Mouse (Mus musculus) midbrain, embryonic 15.5 days (tissue): ENCODE measurements around the gene Enox1. TPM values are rescaled to one million over a fixed set of nuclear protein-coding genes. Genes with fewer than 3 reads are reported as not detected.

Source experiments
- ATAC-seq: fragments of 200-750 bp; cut with Nextera tagmentation; replicated peaks from 2 replicates; pipeline ENCODE4 v1.8.0; 2017; ENCODE audit warnings: moderate TSS enrichment
- H3K27ac ChIP-seq: fragments of 300-500 bp; sonication (generic); 2 replicates; pipeline ENCODE4 v1.5.1; 2015; ENCODE audit warnings: mild to moderate bottlenecking, inconsistent platforms
- H3K27me3 ChIP-seq: fragments of 300-500 bp; sonication (generic); replicated peaks from 2 replicates; pipeline ENCODE4 v1.6.1; 2015; ENCODE audit warnings: inconsistent platforms
- H3K36me3 ChIP-seq: fragments of 300-500 bp; sonication (generic); replicated peaks from 2 replicates; pipeline ENCODE4 v1.6.1; 2015; ENCODE audit warnings: inconsistent platforms
- H3K4me1 ChIP-seq: fragments of 300-500 bp; sonication (generic); 2 replicates; pipeline ENCODE4 v1.6.1; 2015; ENCODE audit warnings: inconsistent platforms
- H3K4me2 ChIP-seq: fragments of 300-500 bp; sonication (generic); 2 replicates; pipeline ENCODE4 v1.6.1; 2015; ENCODE audit warnings: inconsistent platforms, mild to moderate bottlenecking, moderate library complexity
- H3K4me3 ChIP-seq: fragments of 300-500 bp; sonication (generic); 2 replicates; pipeline ENCODE4 v1.5.1; 2015; ENCODE audit warnings: mild to moderate bottlenecking, inconsistent platforms
- H3K9ac ChIP-seq: fragments of 300-500 bp; sonication (generic); 2 replicates; pipeline ENCODE4 v1.6.1; 2015; ENCODE audit warnings: mild to moderate bottlenecking, inconsistent platforms
- H3K9me3 ChIP-seq: fragments of 300-500 bp; sonication (generic); 2 replicates; pipeline ENCODE4 v1.6.1; 2016; ENCODE audit warnings: inconsistent platforms
- WGBS: fragments of 180-500 bp; shearing (Covaris S2); methylation state at CpG from one replicate; pipeline ENCODE4 v1.1.7; 2015; ENCODE audit warnings: mixed read lengths; 5-methylcytosine and 5-hydroxymethylcytosine counted together
- polyA plus RNA-seq: library from polyadenylated mRNA; unstranded; fragments of >200 nt; fragmentation: Nextera tagmentation; extraction: Ambion mirVana; gene quantifications from 2 replicates; pipeline ENCODE4 v1.2.1, GENCODE M21; 2015

Enox1 gene
- polyA plus RNA-seq, 1 experiment from 2014 or later = 47.6 TPM

DNA sequence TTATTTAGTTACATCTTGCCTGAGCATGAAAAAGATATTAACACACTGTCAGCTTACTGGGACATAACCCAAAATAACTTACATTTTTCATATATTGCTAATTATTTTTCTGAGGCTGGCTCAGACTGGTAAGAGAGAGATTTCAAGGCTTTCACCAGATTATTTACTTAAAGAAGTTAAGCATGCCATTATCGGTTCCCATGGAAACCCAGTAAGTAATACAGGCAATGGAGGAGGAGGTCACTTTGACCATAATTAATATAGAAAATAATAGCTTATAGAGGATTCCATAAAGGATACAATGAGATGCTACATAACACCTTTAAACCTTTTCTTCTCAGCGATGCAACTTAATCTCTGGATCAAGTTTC, 476.6 kb downstream of the Enox1 start:
- H3K36me3 ChIP-seq = no peaks in the 10 kb centered on the region
- H3K4me1 ChIP-seq = peaks cover 19% of the 10 kb centered on the region; the same call in 1 of the 2 replicates
- H3K4me3 ChIP-seq = no peak overlapping the region
- no peak overlapping the region for H3K4me2 ChIP-seq
- H3K27ac ChIP-seq = peak overlapping the region; percentile 8; the same call in 1 of the 2 replicates
- H3K27me3 ChIP-seq = no peaks in the 10 kb centered on the region
- ATAC-seq = no peak
- H3K9me3 ChIP-seq = no peaks in the 10 kb centered on the region
- H3K9ac ChIP-seq = no peak overlapping the region
- 39% methylated on average over 2 of the region's 2 CpGs for whole genome bisulfite sequencing

DNA sequence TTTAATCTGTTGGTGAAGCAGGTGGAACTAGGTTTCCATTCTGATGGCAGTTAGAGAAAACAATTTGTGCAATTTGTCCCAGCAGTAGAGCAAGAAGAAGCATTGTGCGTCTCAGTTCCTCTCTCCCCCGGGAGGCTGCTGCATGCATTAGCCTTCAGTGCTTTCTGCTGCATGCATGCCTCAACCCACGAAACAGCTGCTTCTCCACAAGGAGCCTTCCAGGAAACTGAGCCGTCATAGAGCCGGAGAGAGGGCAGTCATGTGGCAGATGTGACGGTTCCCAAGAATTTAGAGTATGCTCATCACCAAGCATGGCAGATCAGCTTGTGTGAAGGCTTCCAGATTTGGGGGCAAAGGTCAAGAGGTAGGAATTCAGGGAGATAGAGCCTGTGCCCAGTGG, 480.4 kb downstream of the Enox1 start:
- H3K36me3 ChIP-seq = no peaks in the 10 kb centered on the region
- H3K27ac ChIP-seq = no peak overlapping the region
- WGBS = 12% methylated on average over 6 of the region's 6 CpGs

DNA sequence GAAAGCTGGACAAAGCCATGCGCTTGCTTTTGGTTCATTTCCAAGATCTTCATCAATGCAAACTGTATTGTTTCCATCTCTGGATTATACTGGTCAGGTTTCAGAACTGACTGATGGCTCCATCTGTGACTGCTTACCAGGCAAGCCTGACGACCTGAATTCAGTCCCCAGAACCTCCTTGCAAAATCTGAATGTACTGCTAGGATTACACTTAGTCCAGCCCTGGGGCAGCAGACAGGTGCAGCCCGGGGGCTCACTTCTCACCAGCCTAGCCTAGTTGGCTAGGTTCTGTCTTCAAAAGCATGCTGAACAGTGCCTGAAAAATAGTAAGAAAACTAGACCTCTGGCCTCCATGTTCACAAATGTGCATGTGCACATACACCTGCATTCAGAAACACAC, 481.6 kb downstream of the Enox1 start:
- Histone ChIP-seq H3K4me2 (no peak overlapping the region), H3K9ac (no peak overlapping the region), H3K36me3 (no peaks in the 10 kb centered on the region), H3K4me3 (no peak overlapping the region), H3K27me3 (no peaks in the 10 kb centered on the region), H3K4me1 (peaks cover 13% of the 10 kb centered on the region; the same call in 1 of the 2 replicates), H3K9me3 (no peaks in the 10 kb centered on the region), H3K27ac (no peak overlapping the region)
- WGBS = 73% methylated on average over 3 of the region's 3 CpGs
- ATAC-seq = no peak

More for the DNA sequence above, 480.4 kb downstream of the Enox1 start:
- H3K4me1 ChIP-seq = peaks cover 22% of the 10 kb centered on the region; the same call in 1 of the 2 replicates
- no peak overlapping the region for H3K4me3 ChIP-seq
- no peaks in the 10 kb centered on the region for H3K9me3 ChIP-seq
- H3K27me3 ChIP-seq = no peaks in the 10 kb centered on the region
- ATAC-seq = no peak
- H3K4me2 ChIP-seq = no peak overlapping the region
- H3K9ac ChIP-seq = no peak overlapping the region

DNA sequence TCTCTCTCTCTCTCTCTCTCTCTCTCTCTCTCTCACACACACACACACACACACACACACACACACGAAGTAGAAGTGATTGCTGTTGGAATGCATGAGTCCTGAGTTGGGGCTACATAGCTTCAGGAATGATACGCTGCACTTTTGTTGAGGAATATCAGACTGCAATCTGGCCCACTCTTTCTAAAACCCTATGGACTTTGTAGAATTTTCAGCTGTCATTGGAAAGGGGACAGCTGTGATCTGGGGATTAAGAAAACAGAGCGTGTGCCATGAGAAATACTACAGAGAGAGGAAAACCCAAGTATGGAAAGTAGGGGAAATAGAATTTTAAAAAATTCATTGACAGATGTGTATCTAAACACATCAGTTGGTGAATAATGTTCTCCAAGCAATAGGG, 482.1 kb downstream of the Enox1 start:
- H3K9ac ChIP-seq = no peak overlapping the region
- H3K27me3 ChIP-seq = no peaks in the 10 kb centered on the region
- no peak for ATAC-seq
- no peak overlapping the region for H3K4me2 ChIP-seq
- no peak overlapping the region for H3K27ac ChIP-seq
- no peak overlapping the region for H3K4me3 ChIP-seq
- H3K9me3 ChIP-seq = no peaks in the 10 kb centered on the region
- H3K4me1 ChIP-seq = peaks cover 9% of the 10 kb centered on the region; the same call in 1 of the 2 replicates
- WGBS = 64% methylated on average over 3 of the region's 3 CpGs
- H3K36me3 ChIP-seq = no peaks in the 10 kb centered on the region

DNA sequence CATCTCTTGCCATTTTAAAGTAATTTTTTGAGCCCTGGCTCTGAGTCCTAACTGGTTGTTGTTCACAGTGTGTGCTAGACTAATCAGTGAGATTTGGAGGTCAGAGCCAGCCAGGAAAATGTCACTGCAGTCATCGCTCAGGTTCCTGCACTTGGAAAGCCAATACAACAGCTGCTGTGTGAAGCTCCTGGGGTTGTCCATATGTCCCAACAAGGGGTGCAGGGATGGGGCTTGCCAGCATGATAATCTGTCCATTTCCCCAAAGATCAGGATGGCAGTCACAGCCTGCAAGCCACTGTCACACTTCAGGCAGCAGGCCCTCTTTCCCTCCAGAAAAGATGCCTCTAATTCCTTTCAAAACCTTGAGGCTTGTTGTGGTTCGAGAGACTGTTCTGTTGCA, 483.0 kb downstream of the Enox1 start:
- H3K4me3 ChIP-seq = no peak overlapping the region
- WGBS = 65% methylated on average over 2 of the region's 2 CpGs
- H3K9me3 ChIP-seq = no peaks in the 10 kb centered on the region
- H3K27me3 ChIP-seq = no peaks in the 10 kb centered on the region
- peaks cover 7% of the 10 kb centered on the region; the same call in 1 of the 2 replicates for H3K4me1 ChIP-seq
- H3K9ac ChIP-seq = no peak overlapping the region
- no peak overlapping the region for H3K4me2 ChIP-seq
- H3K36me3 ChIP-seq = no peaks in the 10 kb centered on the region
- H3K27ac ChIP-seq = no peak overlapping the region
- ATAC-seq = no peak

DNA sequence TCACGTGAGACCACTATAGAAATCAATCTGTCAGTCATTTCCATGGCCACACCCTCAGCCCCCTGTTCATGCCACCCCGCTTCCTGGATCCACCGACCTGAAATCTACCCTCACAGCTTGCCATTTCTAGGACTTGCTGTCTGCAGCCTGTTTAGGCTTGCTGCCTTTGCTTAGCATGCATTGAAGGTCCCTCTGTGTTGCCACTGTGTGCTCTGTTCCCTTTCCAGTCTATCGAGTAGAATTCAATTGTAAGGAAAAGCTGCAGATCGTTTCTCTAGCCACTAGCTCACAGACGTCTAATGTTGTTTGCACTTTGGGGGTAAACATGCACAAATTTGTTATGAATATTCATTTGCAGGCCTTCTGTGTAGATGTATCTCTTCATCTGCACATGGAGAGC, 485.8 kb downstream of the Enox1 start:
- Histone ChIP-seq H3K4me1 (0 out of 2 replicates have a peak, but pooled peaks cover 4% of the 10 kb centered on the region), H3K4me3 (no peak overlapping the region), H3K27ac (no peak overlapping the region), H3K4me2 (no peak overlapping the region), H3K9me3 (no peaks in the 10 kb centered on the region), H3K9ac (no peak overlapping the region), H3K27me3 (no peaks in the 10 kb centered on the region), H3K36me3 (no peaks in the 10 kb centered on the region)
- ATAC-seq = no peak
- 67% methylated on average over 6 of the region's 6 CpGs for WGBS

DNA sequence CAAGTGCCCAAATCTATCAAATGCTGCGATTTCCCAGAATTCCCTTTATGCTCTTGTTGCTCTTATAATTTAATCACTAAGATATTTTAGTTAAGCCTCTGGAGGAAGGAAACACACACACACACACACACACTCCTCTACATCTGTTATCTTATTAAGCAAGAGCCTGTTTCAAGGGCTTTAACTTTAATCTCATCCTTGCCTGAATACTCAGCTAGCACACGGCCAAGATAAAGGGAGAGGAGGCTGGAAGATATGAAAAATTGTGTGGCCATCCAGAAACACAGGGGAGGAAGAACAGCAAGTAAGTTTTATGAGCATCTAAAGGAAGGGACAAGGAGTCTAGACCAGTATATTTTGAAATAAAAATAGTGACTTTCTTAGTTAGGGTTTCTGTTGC, 489.6 kb downstream of the Enox1 start:
- ATAC-seq = no peak
- WGBS = 80% methylated on average over 2 of the region's 2 CpGs
- Histone ChIP-seq H3K9me3 (no peaks in the 10 kb centered on the region), H3K4me3 (no peak overlapping the region), H3K9ac (no peak overlapping the region), H3K27ac (no peak overlapping the region), H3K4me2 (no peak overlapping the region), H3K4me1 (peaks cover 21% of the 10 kb centered on the region; the same call in 1 of the 2 replicates), H3K27me3 (no peaks in the 10 kb centered on the region), H3K36me3 (no peaks in the 10 kb centered on the region)

DNA sequence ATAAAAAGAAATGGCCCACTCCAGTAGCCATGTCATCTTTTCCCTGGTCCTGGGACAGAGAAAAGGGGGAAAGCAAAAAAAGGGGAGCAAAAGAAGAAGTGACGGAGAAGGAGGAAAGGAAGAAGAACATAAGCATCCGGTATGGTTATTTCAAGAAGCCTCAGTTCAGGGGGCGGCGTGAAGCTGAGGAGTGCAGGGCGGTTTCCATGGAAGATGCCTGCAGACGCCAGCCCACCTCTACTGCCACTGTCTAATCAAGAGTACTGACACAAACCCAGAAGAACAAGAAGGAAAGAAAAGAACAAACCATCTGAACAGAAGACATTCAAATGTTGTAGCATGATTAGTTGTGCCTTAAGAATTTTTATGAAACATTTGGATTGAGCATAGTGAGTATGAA, 490.5 kb downstream of the Enox1 start:
- Histone ChIP-seq H3K4me1 (peaks cover 18% of the 10 kb centered on the region; the same call in 1 of the 2 replicates), H3K27me3 (no peaks in the 10 kb centered on the region), H3K4me3 (no peak overlapping the region), H3K9ac (no peak overlapping the region), H3K27ac (no peak overlapping the region), H3K36me3 (no peaks in the 10 kb centered on the region), H3K9me3 (no peaks in the 10 kb centered on the region), H3K4me2 (no peak overlapping the region)
- WGBS = 97% methylated on average over 6 of the region's 6 CpGs
- no peak for ATAC-seq

DNA sequence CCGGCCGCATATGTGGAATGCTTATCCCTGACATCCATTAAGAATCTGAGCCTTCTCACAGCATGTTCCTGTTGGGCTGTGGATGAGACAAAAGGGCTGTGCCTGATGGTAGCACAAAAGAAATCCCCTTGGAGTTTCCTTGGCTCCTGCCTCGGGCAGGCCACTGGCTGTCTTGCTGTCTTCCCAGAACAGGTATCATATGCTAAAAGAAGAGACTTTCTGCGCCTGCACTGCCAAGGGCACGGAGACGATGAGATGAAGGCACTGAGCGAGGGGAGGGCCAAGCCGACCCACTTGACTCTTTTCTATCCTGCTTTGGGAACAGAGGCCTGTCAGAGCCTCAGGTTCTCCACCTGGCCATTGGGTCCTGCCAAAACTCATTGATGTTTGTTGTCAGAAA, 491.7 kb downstream of the Enox1 start:
- H3K9me3 ChIP-seq = no peaks in the 10 kb centered on the region
- no peak overlapping the region for H3K4me3 ChIP-seq
- no peak overlapping the region for H3K27ac ChIP-seq
- H3K36me3 ChIP-seq = no peaks in the 10 kb centered on the region
- H3K9ac ChIP-seq = no peak overlapping the region
- H3K27me3 ChIP-seq = no peaks in the 10 kb centered on the region
- no peak overlapping the region for H3K4me2 ChIP-seq
- ATAC-seq = no peak; the same call in 1 of the 2 replicates
- 60% methylated on average over 8 of the region's 8 CpGs for WGBS
- H3K4me1 ChIP-seq = peaks cover 18% of the 10 kb centered on the region; the same call in 1 of the 2 replicates

DNA sequence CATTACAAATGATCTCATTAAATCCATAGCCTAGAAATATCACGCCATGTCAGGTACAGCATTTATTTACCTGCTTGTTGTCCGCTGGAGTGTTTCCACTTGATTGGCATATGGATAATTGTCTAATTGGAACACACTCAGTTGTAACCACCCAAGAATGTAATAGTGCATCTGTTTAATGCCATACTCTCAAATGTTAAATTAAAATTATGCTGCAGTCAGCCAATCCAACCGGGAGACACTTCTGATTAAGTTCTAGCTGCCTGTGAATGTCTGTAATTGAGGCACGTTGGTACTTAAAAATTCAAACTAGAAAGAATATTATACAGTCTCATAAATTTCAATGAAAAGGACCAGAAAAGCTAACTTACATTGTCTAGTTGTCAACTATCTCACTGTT, 502.2 kb downstream of the Enox1 start:
- H3K27me3 ChIP-seq = no peaks in the 10 kb centered on the region
- no peak overlapping the region for H3K9ac ChIP-seq
- H3K4me3 ChIP-seq = no peak overlapping the region
- H3K4me2 ChIP-seq = no peak overlapping the region
- ATAC-seq = no peak
- 0 out of 2 replicates have a peak, but pooled peaks cover 7% of the 10 kb centered on the region for H3K4me1 ChIP-seq
- no peak overlapping the region for H3K27ac ChIP-seq
- H3K9me3 ChIP-seq = no peaks in the 10 kb centered on the region
- 69% methylated on average over 4 of the region's 4 CpGs for WGBS
- no peaks in the 10 kb centered on the region for H3K36me3 ChIP-seq

DNA sequence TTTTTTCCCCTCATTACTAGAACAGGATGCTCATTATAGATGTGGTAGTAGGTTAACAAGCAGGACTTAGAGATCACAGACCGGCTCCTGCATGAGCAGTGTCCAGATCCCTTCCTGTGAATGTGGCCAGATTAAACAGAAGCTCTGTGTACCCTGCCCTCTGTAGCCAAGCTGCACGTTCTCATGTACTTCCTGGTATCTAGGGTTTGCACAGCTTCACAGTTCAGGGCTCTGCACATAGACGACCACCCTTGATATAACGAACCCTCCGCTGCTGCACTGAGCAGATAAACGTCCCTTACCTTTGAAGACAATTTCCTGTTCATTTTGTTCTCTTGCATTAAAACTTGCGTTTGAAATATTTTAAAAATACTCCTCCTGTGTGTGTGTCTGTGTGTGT, 505.7 kb downstream of the Enox1 start:
- Histone ChIP-seq H3K4me1 (0 out of 2 replicates have a peak, but pooled peaks cover 7% of the 10 kb centered on the region), H3K9me3 (no peaks in the 10 kb centered on the region), H3K36me3 (no peaks in the 10 kb centered on the region), H3K4me2 (no peak overlapping the region), H3K9ac (no peak overlapping the region), H3K4me3 (no peak overlapping the region), H3K27me3 (no peaks in the 10 kb centered on the region), H3K27ac (no peak overlapping the region)
- WGBS = 66% methylated on average over 7 of the region's 7 CpGs
- no peak for ATAC-seq

DNA sequence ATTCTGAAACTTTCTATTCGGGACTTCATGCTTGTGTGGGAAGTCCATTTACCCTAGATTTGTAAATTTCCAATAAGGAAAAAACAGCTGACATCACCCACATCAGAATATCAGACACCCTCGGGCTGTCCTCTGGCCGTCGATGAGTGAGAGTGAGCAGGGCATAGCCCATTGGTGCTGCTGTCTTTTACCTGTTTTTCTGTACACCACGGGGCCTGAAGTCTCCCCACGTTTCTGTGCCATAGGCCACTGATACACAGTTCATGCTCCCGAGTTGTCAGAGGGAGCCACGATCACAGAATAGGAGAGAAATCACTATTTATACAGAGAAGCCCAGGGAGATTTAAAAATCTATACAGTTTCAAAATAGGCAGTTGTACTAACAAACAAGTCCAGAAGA, 506.4 kb downstream of the Enox1 start:
- 0 out of 2 replicates have a peak, but pooled peaks cover 7% of the 10 kb centered on the region for H3K4me1 ChIP-seq
- no peaks in the 10 kb centered on the region for H3K9me3 ChIP-seq
- no peak overlapping the region for H3K4me3 ChIP-seq
- no peak overlapping the region for H3K27ac ChIP-seq
- H3K27me3 ChIP-seq = no peaks in the 10 kb centered on the region
- H3K9ac ChIP-seq = no peak overlapping the region
- no peak overlapping the region for H3K4me2 ChIP-seq
- no peaks in the 10 kb centered on the region for H3K36me3 ChIP-seq
- ATAC-seq = no peak
- 73% methylated on average over 8 of the region's 8 CpGs for WGBS

DNA sequence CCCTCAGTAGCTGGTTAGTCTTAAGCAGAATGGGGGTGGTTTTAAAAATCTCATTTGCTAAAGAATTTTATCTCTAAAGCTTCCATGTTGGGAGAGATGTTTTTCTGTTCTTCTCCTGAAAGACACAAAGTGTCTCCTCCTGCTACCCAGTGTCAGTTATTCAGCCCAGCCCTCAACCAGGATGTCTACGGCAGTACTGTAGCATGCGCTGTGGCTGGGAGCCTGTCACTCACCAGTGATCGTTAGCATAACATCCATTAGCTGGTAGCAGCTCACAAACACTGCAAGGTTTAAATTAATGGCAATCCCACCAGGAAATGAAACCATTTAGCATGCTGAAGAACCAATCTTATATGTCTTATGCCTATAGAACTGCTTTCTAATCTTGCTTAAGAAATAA, 511.5 kb downstream of the Enox1 start:
- Histone ChIP-seq H3K4me1 (peaks cover 15% of the 10 kb centered on the region), H3K36me3 (no peaks in the 10 kb centered on the region), H3K4me2 (no peak overlapping the region), H3K9me3 (no peaks in the 10 kb centered on the region), H3K27ac (no peak overlapping the region), H3K27me3 (no peaks in the 10 kb centered on the region), H3K9ac (no peak overlapping the region), H3K4me3 (no peak overlapping the region)
- WGBS = 56% methylated on average over 3 of the region's 3 CpGs
- ATAC-seq = no peak
